Mouse (Mus musculus) cortical plate, adult 2 months (tissue): Measurements from ENCODE around the gene Frmd4b.

Experiments
- CTCF ChIP-seq: fragments of 200-500 bp; IDR thresholded peaks from 2 replicates; pipeline ENCODE4 v1.5.1; 2011; ENCODE audit warnings: mild to moderate bottlenecking, control low read depth, low read length; ENCODE audit not compliant: insufficient read depth; ENCODE audit errors: extremely low read depth
- POLR2A ChIP-seq: fragments of 200-500 bp; IDR thresholded peaks from 2 replicates; pipeline ENCODE4 v1.6.1; 2011; ENCODE audit warnings: mild to moderate bottlenecking, low read length, control low read depth; ENCODE audit not compliant: insufficient read depth; ENCODE audit errors: extremely low read depth

- TF ChIP-seq POLR2A (no peak), CTCF (no peak)
Measured at GRCm38 (mm10) chr6:97506141-97506650, 111.1 kb downstream of the Frmd4b start.
